Mouse (Mus musculus): ENCODE measurements at regions not wholly inside any gene's neighbourhood (a gene's known extent, or its start where the extent isn't known, plus 50 kb on each side); places are given as distances from the start of the nearest gene placed in this dataset.

DNA sequence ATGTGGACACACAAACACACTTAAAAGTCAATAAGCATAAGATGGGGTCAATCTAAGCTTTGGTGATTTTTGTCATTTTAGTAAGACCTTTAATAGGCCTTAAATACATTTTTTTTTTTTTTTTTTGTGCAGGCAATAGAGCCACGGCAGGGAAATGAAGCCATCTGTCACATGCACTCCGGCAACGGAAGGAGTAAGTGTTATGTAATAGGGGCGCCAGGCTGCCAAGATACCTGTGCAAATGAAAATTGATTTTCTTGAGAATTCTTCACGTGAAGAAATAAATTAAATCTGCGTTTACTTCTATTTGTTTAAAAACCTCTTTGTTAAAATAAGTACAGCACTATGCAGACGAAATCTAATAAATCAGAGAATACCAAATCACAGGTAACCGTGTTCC lies 54.6 kb upstream of the Card11 start:
- no peak for DNase-seq (ENCODE audit: extremely low read depth, low read depth, low spot score)

DNA sequence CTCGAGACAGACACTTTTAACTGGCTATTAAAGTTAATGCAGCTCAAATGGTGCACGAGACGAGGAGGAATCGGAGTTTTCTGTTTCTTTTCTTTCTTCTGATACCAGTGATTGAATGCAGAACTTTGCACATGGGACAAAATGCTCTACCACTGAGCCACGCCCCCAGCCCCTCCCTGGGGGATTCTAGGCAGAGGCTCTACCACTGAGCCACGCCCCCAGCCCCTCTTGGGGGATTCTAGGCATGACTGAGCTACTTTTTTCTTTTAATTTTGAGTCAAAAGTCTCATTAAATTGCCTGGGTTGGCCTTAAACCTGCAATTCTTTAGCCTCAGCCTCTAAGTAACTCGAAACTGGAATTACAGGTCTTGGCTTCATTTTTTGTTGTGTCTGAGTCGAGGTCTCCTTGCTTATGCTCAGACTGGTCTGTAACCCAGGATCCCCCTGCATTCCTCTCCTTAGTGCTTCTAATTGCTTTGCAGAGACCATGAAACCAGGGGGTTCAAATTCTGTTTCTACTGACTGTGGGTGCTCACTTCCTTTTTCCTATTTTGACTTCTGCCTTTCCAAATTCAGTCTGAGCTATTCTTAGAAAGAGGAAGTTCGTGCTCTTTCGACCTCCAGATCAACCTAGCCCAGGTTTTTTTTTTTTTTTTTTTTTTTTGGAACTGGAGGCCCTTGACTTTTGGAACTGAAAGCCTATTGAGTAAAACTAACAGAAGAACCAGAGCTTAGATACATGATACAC lies 55.4 kb upstream of the Card11 start:
- no peak for DNase-seq (ENCODE audit: extremely low read depth, low read depth, low spot score)

DNA sequence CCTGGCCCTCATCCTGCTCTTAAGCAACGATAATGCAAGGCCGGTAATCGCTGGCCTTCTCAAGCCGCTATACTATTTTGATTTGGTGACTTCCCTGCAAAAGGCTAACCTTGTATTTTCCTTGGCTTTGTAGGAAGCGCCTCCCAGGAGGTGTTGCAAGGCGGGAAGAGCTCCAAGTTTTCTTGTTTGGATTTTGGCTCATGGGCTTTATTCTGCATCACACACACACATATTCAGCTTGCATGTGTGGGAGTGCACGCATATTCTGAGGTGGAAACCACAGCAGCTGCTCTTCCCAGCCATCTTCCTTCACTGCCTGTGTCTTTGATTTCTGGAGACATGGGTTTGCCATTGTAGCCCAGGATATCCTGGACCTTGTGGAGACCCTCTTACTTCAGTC lies 57.8 kb upstream of the Card11 start:
- peak; percentile 88 for DNase-seq (ENCODE audit: extremely low read depth, low read depth, low spot score)

DNA sequence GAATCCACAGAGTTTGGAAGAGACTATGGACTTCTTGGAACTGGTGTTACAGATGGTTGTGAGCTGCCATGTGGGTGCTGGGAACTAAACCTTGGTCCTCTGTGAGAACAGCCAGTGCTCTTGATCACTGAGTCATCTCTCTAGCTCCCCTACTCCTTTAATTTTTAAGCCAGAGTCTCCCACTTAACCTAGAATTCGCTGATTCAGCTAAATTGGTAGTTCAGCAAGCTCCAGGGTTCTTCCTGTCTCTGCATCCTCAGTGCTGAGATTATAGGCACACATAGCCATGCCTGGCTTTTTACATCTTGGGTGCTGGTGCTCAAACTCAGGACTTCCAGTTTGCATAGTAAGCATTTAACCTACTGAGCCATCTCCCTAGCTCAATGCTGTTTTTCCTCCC lies 58.5 kb upstream of the Card11 start:
- DNase-seq (ENCODE audit: extremely low read depth, low read depth, low spot score): no peak

DNA sequence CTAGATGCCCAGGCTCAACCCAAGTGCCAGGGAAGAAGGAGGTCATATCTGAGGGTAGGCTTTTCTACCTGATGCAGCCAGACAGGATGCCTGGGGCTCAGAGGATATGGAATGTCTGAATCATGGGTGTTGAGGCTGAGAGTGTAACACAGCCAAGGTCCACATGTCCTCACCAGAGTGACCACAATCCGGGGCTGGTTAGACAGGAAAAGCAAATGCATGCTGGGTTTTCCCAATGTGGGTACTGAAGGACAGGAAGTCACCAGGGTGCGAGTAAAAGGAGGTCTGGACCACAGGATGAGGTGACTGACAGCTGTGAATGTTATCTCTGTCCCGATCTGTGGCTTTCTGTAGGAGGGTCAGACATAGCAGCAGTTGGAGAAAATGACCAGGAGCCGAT lies 61.8 kb upstream of the Card11 start:
- no peak for DNase-seq (ENCODE audit: extremely low read depth, low read depth, low spot score)

DNA sequence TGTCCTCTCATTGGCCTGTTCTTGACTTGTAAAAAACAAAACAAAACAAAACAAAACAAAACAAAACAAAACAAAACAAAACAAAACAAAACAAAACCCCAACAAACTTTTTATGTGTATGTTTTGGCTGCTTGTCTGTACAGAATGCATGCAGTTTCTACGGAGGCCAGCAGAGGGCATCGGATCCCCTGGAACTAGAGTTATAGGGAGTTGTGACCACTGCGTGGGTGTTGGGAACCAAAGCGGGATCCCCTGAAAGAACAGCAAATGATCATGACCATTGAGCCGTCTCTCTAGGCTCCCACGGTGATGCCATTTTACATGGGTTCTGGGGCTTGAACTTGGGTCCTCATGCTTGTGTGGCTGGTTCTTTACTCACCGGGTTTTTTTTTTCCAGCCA lies 67.2 kb upstream of the Card11 start:
- no peak for DNase-seq (ENCODE audit: extremely low read depth, low read depth, low spot score)

DNA sequence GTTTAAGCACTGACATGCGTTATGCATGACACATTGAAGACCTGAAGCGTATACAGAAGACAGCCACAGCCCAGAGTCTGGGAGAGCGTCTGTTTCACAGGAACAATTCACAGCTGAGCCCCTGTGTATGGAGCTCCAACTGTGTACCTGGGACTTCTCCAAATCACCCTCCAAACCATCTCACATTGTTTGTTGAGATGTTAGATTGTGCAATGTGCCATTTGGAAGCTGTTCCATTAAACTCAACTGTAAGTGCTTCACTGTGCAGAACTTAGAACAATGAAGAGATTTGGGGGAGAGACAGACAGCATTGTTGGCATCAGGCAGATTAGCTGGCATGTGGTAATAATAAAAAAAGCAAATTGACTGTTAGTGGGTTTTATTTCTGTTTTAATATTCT lies 74.1 kb upstream of the Card11 start:
- no peak for DNase-seq (ENCODE audit: extremely low read depth, low read depth, low spot score)

DNA sequence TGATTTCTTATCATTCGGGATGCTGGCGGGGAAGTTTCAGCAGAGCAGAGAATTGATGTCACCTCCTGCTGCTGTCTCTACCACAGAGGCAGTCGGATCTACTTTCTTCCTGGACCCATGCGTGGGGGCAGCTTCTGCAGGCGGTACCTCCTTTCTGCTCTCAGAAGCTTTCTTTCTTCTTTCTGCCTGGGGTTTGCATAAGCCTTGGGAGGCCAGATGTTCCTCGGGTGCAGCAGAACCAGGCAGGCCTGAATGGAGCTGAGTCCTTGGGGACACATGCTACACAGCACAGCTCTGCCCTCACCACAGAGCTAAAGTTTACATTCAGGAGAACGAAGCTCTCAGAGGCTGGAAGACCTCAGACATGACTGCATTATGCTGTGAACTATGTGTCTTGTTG lies 75.8 kb upstream of the Card11 start:
- no peak for DNase-seq (ENCODE audit: extremely low read depth, low read depth, low spot score)

DNA sequence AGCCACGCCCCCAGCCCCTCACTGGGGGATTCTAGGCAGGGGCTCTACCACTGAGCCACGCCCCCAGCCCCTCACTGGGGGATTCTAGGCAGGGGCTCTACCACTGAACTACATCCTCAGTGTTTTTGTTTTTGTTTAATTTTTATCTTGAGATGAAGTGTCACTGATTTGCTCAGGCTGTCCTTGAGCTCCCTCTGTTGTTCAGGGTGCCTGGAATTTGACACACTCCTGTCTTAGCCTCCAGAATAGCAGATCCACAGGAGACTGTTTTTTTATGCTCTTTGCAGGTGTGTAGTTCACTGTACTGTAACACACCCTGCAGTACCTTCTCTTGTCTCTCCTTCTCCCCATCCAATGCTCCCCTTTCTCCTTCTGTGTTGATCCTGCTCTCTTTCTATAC lies 76.6 kb upstream of the Card11 start:
- no peak for DNase-seq (ENCODE audit: extremely low read depth, low read depth, low spot score)

DNA sequence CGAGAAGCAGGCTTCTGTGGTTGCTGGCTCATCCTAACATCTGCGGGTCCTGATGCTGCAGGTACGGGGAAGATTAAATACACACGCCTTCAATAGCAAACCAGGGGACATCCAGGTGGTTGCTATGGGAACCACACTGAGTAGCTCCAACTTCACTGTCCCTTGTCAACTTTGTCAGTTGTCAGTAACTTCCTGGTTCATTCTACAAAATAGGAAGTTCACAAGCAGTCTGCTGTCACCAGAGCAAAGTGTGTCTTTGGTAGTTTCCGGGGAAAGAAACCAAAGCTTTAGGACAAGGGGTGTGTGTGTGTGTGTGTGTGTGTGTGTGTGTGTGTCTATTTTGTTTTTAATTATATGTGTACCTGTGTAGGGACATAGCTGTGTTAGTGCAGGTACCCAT lies 80.5 kb upstream of the Card11 start:
- DNase-seq (ENCODE audit: extremely low read depth, low read depth, low spot score): no peak

DNA sequence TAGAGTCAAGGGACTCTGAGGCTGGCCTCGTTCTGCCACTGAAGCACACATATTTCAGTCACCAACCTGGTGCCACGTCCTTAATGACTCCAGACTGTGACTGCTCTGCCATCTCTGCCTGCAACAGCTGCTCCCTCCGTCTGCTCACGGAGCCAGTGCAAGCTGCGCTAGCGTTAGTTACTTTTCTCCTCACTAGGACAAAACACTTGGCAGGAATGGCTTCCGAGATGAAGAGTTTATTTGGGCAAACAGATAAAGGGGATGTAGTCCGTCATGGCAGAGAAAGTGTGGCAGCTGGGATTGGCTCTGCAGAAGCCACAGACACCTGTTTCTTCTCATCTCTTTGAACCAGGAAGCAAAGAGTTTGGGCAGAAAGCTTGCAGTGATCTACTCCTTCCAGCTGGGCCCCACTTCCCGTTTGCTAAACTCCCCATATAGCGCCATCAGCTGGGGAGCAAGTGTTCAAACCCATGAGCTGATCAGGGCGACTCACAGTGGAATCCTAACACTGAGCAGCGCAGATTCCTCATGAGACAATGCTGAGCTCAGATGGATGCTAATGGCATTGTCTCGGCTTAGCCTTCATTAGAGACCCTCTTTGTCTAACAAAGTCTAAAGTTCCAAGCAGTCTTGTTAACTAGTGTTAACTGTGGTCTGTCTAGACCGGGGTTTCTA lies 83.8 kb upstream of the Card11 start:
- no peak for DNase-seq (ENCODE audit: extremely low read depth, low read depth, low spot score)

DNA sequence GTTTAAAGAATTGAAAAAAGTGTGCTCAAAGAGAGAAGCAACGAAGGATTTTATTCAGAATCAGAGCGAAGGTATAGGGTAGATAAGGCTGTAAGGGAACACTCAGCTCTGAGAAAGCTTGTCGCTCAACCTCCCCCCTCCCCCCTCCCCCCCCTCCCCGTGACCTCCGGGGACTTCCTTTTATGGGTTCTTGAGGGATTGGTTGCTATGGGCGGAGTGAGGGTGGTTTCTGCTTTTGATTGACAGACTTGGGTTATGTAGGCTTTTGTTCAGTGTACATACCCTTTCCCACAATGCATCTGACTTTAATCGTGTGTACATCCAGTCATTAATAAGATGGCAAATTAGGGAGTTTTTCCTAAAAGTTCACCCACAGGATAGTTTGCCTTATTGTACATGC lies 84.4 kb upstream of the Card11 start:
- DNase-seq (ENCODE audit: extremely low read depth, low read depth, low spot score): no peak

DNA sequence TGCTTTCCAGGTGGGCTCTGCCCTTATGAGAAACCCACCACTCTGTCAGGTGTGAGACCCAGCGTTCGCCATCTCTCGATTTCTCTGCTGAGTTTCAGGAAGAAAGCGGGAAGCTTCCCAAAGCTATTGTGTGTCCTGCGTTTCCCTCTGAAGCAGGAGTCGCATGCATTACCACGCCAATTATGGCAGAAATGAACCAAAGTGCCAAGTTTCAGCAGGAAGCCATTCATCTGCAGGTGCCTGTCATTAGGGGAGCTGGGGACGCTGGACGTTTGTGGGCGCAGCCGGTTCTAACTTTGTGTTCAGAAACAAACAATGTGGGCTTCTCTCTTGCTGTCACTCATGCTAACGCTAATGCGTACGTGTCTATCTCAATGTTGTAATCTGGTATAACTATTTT lies 91.3 kb upstream of the Card11 start:
- DNase-seq (ENCODE audit: extremely low read depth, low read depth, low spot score): no peak

DNA sequence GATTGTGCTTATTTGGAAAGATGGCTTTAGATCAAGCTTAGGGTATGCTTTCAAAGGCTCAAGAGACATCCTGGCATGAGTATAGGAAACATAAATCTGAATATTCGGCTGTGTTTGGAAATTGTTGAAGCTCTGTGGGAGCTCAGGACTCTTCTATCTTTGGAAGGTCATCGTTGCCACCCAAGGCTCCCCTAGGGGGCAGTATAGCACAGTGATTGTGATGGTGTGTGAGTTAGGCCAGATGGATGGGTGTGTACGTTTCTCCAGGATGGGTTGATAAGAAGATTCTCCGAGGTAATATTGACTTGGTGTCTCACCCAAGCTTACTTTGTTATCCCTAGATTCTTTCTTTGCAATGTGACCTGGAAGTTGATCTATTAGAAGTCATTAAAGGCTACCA lies 93.3 kb upstream of the Card11 start:
- DNase-seq (ENCODE audit: extremely low read depth, low read depth, low spot score): no peak

DNA sequence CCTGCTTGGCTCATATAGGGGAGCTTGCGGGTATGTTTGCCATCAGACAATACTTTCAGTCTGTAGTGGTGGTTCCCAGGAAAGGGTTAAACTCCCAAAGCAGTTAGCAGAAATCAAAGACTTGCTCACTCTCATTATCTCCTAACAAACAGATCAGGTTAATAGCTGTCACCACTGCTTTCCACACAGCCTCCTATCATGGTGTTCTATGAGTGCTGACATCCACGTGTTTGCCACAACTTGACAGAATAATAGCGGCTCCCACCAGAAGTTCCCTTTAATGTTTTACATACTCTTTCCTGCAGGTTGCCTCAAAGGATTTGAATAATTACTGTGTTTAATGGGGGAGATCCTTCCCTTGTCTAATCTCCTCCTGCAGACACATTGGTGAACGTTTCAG lies 97.5 kb upstream of the Card11 start:
- no peak for DNase-seq (ENCODE audit: extremely low read depth, low read depth, low spot score)

DNA sequence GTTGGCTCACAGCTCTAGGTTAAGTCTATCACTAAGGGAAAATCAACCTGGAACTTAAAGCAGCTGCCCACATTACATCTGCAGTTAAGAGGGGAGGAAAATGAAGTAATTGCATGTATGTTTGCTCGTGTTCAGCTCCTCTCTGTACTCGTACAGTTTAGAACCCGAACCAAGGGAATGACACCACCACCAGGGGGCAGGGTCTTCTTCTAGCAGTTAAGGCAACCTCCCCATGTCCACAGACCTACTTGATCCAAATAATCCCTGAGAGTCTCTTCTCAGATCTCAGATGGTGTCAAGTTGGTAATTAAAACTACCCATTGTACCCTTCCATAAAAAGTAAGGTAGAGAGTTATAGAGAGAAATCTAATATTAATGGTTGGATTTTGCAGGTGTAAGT lies 111.3 kb upstream of the Card11 start:
- DNase-seq (ENCODE audit: extremely low read depth, low read depth, low spot score): no peak

DNA sequence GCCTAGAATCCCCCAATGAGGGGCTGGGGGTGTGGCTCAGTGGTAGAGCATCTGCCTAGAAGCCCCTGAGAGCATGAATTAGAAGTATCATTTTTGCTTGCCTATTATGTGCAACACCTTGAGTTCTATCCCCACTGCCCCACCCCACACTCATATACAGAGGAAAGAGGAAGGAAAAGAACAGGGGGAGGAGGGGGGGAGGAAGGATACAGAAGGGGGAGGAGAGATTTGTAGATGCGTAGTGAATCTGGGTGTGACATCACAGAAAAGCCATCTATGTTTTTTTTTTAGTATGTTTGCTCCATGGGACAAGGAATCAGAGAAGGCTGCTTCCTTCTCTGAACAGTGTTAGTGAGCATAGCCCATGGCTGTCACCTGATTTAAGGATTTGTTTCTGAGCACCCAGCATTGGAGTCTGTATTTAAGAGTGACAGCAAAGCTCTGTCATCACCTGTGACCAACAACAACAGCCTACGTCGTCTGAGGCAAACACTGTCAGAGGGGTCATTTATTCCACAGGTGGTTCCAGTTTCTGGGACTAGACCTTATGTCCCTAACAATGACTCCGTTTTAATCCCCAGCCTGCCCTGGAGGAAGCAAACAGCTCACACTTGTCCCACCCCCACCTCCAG lies 115.0 kb upstream of the Card11 start:
- DNase-seq (ENCODE audit: extremely low read depth, low read depth, low spot score): no peak

DNA sequence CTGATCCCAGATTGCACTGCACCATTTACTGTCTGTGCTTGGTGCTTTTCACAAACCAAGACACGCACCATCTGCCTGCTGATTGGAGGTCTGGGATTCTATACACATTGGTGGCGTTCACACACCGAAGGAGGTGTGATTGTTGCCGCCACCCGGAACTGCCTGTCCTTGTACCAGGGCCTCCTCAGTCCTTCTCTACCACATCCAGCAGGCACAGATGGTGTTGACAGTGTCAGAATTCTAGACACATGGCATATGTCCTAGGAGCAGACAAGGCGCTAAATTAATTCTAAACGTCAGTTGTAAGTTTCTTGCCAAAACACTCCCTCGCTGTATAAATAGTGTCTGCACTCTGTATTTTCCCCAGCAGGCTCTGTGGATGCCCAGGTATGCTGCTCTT lies 115.6 kb upstream of the Card11 start:
- no peak for DNase-seq (ENCODE audit: extremely low read depth, low read depth, low spot score)

DNA sequence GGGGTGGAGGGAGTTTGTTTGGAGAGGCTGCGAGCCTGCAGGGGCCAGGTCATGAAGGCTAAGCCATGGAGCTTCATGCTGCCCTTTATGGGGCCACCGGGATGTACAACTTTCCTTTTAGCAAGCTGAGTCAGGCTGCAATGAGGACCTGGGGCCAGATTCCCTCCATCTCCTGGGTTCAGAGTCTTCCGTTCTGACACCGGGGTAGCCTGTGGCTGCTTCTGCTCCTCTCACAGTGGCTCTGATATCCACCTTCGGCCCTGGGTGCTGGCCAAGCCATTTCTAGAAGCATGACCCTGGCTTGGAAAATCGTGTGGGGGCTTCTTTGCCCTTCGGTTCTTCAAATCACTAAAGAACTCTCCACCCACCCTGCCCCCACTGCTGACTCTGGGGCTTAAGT lies 115.4 kb upstream of the Sdk1 start:
- DNase-seq (ENCODE audit: extremely low read depth, low read depth, low spot score): no peak

DNA sequence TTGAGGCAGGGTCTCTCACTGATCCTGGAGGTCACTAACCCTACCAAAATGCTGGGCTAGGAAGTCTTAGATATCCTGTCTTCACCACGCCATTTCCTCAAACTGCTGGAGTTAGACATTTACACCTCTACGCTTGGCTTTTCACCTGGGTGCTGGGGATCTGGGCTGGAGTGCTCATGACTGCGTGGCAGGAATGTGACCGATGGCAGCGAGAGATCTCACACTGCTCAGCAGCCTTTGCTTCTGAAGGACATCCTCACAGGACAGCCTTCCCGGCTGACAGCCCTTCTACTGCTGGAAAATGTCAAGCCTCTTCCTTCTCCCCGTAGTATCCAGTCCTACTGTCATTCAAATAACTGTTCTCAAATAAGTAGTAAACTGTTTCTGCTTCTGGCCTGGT lies 114.8 kb upstream of the Sdk1 start:
- DNase-seq (ENCODE audit: extremely low read depth, low read depth, low spot score): no peak

DNA sequence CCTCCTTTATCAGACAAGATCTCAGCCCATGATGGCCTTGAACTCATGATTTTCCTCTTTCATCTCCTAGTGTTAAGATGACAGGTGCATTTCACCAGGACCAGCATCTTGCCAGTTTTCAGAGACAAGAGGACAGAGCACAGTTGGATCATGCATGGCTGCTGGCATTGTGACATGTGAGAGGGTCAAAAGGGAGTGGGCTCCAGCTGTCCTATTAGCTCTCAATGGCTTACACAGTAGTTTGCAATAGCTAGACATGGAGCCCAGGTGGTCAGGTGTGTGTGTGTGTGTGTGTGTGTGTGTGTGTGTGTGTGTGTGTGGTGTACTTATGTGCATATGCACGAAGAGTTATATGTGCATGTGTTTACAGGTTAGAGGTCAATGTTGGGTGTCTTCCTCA lies 110.3 kb upstream of the Sdk1 start:
- DNase-seq (ENCODE audit: extremely low read depth, low read depth, low spot score): no peak

DNA sequence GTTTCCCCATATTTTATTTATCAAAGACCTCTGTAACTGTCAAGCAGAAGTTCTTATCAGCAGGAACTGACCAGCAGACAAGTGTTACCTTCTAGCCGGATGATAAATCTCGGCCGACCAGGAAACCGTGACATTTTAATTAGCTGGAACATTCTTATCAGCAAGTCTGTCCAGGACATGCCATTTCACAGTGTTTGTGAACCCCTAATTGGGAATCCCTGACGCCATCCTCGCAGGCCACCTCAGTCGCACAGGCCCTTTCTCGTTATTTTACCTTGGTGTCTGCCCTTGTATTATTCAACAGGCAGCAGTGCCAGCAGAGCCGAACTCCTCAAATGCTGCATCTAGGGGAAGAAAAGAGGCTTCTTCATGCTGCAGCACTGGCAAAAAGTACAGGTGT lies 109.4 kb upstream of the Sdk1 start:
- no peak for DNase-seq (ENCODE audit: extremely low read depth, low read depth, low spot score)

DNA sequence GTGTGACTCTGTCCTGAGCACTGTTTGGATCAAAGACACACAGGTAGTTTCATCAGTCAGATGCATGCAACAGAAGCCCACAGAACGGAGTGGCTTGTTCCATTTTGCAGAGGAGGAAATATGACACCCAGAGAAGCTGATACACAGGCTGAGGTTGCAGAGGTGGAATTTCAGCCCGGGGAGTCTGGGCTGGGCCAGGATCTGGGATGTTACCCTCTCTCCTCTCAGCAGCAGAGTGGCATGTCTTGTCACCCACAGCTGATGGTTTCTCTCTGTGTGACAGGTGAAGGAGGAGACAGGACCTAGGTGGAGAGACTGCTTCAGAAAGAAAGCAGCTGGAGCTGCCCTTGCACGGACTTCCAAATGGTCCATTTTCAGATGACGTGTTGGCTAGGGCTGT lies 105.1 kb upstream of the Sdk1 start:
- no peak for DNase-seq (ENCODE audit: extremely low read depth, low read depth, low spot score)

Measured in fat pad, adult 2 months (tissue).